Mouse (Mus musculus) cerebellum, adult 2 months (tissue): Measurements from ENCODE around the gene Asgr2. TPM values are rescaled to one million over a fixed set of nuclear protein-coding genes. Genes with fewer than 3 reads are reported as not detected.

Experiments
- DNase-seq, 2 experiments: peaks; one replicate each; pipeline ENCODE4 v3.0.0; 2021
- H3K27ac ChIP-seq: fragments of 200-500 bp; 2 replicates; pipeline ENCODE4 v1.5.1; 2012; ENCODE audit warnings: low read length, control low read depth, inconsistent platforms; ENCODE audit not compliant: insufficient read depth
- H3K27me3 ChIP-seq: fragments of 200-500 bp; 2 replicates; pipeline ENCODE4 v1.6.1; 2012; ENCODE audit warnings: inconsistent platforms, mild to moderate bottlenecking, low read length, moderate library complexity; ENCODE audit not compliant: control insufficient read depth, insufficient read depth
- H3K4me1 ChIP-seq: fragments of 200-500 bp; 2 replicates; pipeline ENCODE4 v1.6.1; 2011; ENCODE audit warnings: low read length; ENCODE audit not compliant: control insufficient read depth, insufficient read depth
- H3K4me3 ChIP-seq: fragments of 200-500 bp; replicated peaks from 2 replicates; pipeline ENCODE3; 2011; ENCODE audit warnings: mild to moderate bottlenecking, low read depth, low read length, control low read depth; ENCODE audit not compliant: insufficient read depth
- CTCF ChIP-seq: fragments of 200-500 bp; IDR thresholded peaks from 2 replicates; pipeline ENCODE4 v1.5.1; 2011; ENCODE audit warnings: low read depth, mild to moderate bottlenecking, control low read depth, low read length, moderate library complexity, borderline replicate concordance; ENCODE audit not compliant: insufficient read depth
- POLR2A ChIP-seq: fragments of 200-500 bp; IDR thresholded peaks from 2 replicates; pipeline ENCODE4 v1.6.1; 2011; ENCODE audit warnings: low read length, control low read depth, borderline replicate concordance; ENCODE audit not compliant: insufficient read depth
- WGBS: fragments of 180-500 bp; shearing (Covaris S2); methylation state at CpG from one replicate; pipeline ENCODE4 v1.1.7; 2018; 5-methylcytosine and 5-hydroxymethylcytosine counted together
- polyA plus RNA-seq: library from polyadenylated mRNA; depleted of rRNA; stranded (reverse); fragments of >200 nt; gene quantifications from 2 replicates; pipeline ENCODE4 v1.2.3, GENCODE M21; 2012; rRNA removed

Asgr2 gene
- polyA plus RNA-seq, 1 experiment: 0.11 TPM

GRCm38 (mm10) chr11:70139171-70139570 is 46.7 kb downstream of the Asgr2 start:
- no peaks in the 10 kb centered on the region for H3K4me1 ChIP-seq
- H3K27ac ChIP-seq: no peak overlapping the region
- H3K4me3 ChIP-seq: no peak overlapping the region
- DNase-seq: no peak
- no peak for TF ChIP-seq CTCF
- no peak for TF ChIP-seq POLR2A
- 83% methylated on average over 10 of the region's 10 CpGs for WGBS
- H3K27me3 ChIP-seq: no peaks in the 10 kb centered on the region

- TF ChIP-seq CTCF: no peak
- TF ChIP-seq POLR2A: no peak
- H3K27me3 ChIP-seq: no peaks in the 10 kb centered on the region
- DNase-seq: no peak
- H3K27ac ChIP-seq: no peak overlapping the region
- no peaks in the 10 kb centered on the region for H3K4me1 ChIP-seq
- no peak overlapping the region for H3K4me3 ChIP-seq
- 54% methylated on average over 3 of the region's 3 CpGs for WGBS
Observed at GRCm38 (mm10) chr11:70151072-70151471, 58.6 kb downstream of the Asgr2 start.

Other genes starting within 250 kb of the Asgr2 start
- 34.2 and 36.9 TPM in 2 replicates for gene Plscr3, start 246.3 kb upstream of the Asgr2 start, polyA plus RNA-seq
- 0.21 and 0.39 TPM in 2 replicates for gene Tnk1, start 233.9 kb upstream of the Asgr2 start, polyA plus RNA-seq
- gene Tmem95, start 214.6 kb upstream of the Asgr2 start, polyA plus RNA-seq: not detected in 2 replicates
- gene Kctd11, start 211.2 kb upstream of the Asgr2 start, polyA plus RNA-seq: 1.9 and 2.2 TPM in 2 replicates
- gene Acap1, start 197.1 kb upstream of the Asgr2 start, polyA plus RNA-seq: 0.18 and 0.24 TPM in 2 replicates
- gene 2810408A11Rik, start 191.7 kb upstream of the Asgr2 start, polyA plus RNA-seq: 0.36 and 0.43 TPM in 2 replicates
- gene Neurl4, start 191.6 kb upstream of the Asgr2 start, polyA plus RNA-seq: 119 and 128 TPM in 2 replicates
- gene Gps2, start 178.8 kb upstream of the Asgr2 start, polyA plus RNA-seq: 78.9 and 87.5 TPM in 2 replicates
- gene Eif5a, start 170.7 kb upstream of the Asgr2 start, polyA plus RNA-seq: 514 and 533 TPM in 2 replicates
- 16.5 and 16.8 TPM in 2 replicates for gene Ybx2, start 156.8 kb upstream of the Asgr2 start, polyA plus RNA-seq
- 5.9 and 7.2 TPM in 2 replicates for gene Slc2a4, start 144.5 kb upstream of the Asgr2 start, polyA plus RNA-seq
- 0.33 TPM in 1 of 2 replicates, not detected in the other for gene Cldn7, start 127.9 kb upstream of the Asgr2 start, polyA plus RNA-seq
- 93.9 and 108 TPM in 2 replicates for gene Ctdnep1, start 111.5 kb upstream of the Asgr2 start, polyA plus RNA-seq
- gene Elp5, start 110.1 kb upstream of the Asgr2 start, polyA plus RNA-seq: 106 and 109 TPM in 2 replicates
- 344 and 366 TPM in 2 replicates for gene Gabarap, start 101.5 kb upstream of the Asgr2 start, polyA plus RNA-seq
- gene Phf23, start 96.9 kb upstream of the Asgr2 start, polyA plus RNA-seq: 41.8 and 44.4 TPM in 2 replicates
- gene Dvl2, start 92.0 kb upstream of the Asgr2 start, polyA plus RNA-seq: 27.2 and 28.9 TPM in 2 replicates
- gene Acadvl, start 77.2 kb upstream of the Asgr2 start, polyA plus RNA-seq: 104 and 112 TPM in 2 replicates
- 352 and 374 TPM in 2 replicates for gene Dlg4, start 75.7 kb upstream of the Asgr2 start, polyA plus RNA-seq
- gene Asgr1, start 38.6 kb upstream of the Asgr2 start, polyA plus RNA-seq: 13.8 and 17.1 TPM in 2 replicates
- 2.4 and 2.5 TPM in 2 replicates for gene Mgl2, start 37.7 kb downstream of the Asgr2 start, polyA plus RNA-seq
- 1.2 and 1.4 TPM in 2 replicates for gene Clec10a, start 63.6 kb downstream of the Asgr2 start, polyA plus RNA-seq
- gene Slc16a11, start 120.1 kb downstream of the Asgr2 start, polyA plus RNA-seq: 209 and 244 TPM in 2 replicates
- 8.8 and 11.3 TPM in 2 replicates for gene Slc16a13, start 128.4 kb downstream of the Asgr2 start, polyA plus RNA-seq
- gene Bcl6b, start 137.2 kb downstream of the Asgr2 start, polyA plus RNA-seq: 1.1 and 1.4 TPM in 2 replicates
- gene 0610010K14Rik, start 145.3 kb downstream of the Asgr2 start, polyA plus RNA-seq: 94.0 and 96.5 TPM in 2 replicates
- gene Gm21988, start 147.2 kb downstream of the Asgr2 start, polyA plus RNA-seq: 9.7 and 10.3 TPM in 2 replicates
- gene Rnasek, start 147.2 kb downstream of the Asgr2 start, polyA plus RNA-seq: 359 TPM in 2 replicates
- 1.1 and 1.2 TPM in 2 replicates for gene Alox12, start 162.7 kb downstream of the Asgr2 start, polyA plus RNA-seq
- gene Alox12e, start 230.0 kb downstream of the Asgr2 start, polyA plus RNA-seq: not detected in 2 replicates